Mouse (Mus musculus) C2C12 (cell line): ENCODE results near the gene Sec16a. TPM values are rescaled to one million over a fixed set of nuclear protein-coding genes. Genes with fewer than 3 reads are reported as not detected.
A peak's percentile ranks its signal among the peaks of the same experiment; 100 is the strongest.

Experiments used
- H3K27me3 ChIP-seq: one replicate; pipeline ENCODE4 v1.6.1; 2011; ENCODE audit not compliant: control insufficient read depth, insufficient read depth, insufficient read length
- H3K36me3 ChIP-seq: one replicate; pipeline ENCODE4 v1.6.1; 2011; ENCODE audit not compliant: control insufficient read depth, insufficient read depth
- H3K4me3 ChIP-seq: one replicate; pipeline ENCODE4 v1.5.1; 2011; ENCODE audit warnings: mild to moderate bottlenecking, control low read depth; ENCODE audit not compliant: poor library complexity, insufficient read depth, severe bottlenecking
- H3K79me2 ChIP-seq: one replicate; pipeline ENCODE4 v1.6.1; 2011; ENCODE audit not compliant: control insufficient read depth, insufficient read depth
- H3K79me3 ChIP-seq: one replicate; pipeline ENCODE4 v1.6.1; 2011; ENCODE audit warnings: low read depth, control low read depth
- H3ac ChIP-seq: one replicate; pipeline ENCODE3; 2011; ENCODE audit warnings: low read depth; ENCODE audit not compliant: control insufficient read depth, insufficient read length
- CEBPB ChIP-seq: IDR thresholded peaks from one replicate; pipeline ENCODE4 v1.6.1; 2011; ENCODE audit warnings: low read depth, mild to moderate bottlenecking, control low read depth, moderate library complexity
- CTCF ChIP-seq: IDR thresholded peaks from one replicate; pipeline ENCODE4 v1.5.1; 2011; ENCODE audit not compliant: control insufficient read depth, insufficient read depth, insufficient read length
- FOSL1 ChIP-seq: IDR thresholded peaks from one replicate; pipeline ENCODE4 v1.8.0; 2011; ENCODE audit warnings: mild to moderate bottlenecking, low read length; ENCODE audit not compliant: poor library complexity, insufficient read depth, severe bottlenecking
- MAX ChIP-seq: IDR thresholded peaks from one replicate; pipeline ENCODE4 v1.6.1; 2011; ENCODE audit warnings: mild to moderate bottlenecking, control low read depth
- MYOD1 ChIP-seq: IDR thresholded peaks from one replicate; pipeline ENCODE4 v1.6.1; 2011; ENCODE audit warnings: low read depth; ENCODE audit not compliant: control insufficient read depth, insufficient read length
- MYOG ChIP-seq: IDR thresholded peaks from one replicate; pipeline ENCODE4 v1.6.1; 2011; ENCODE audit not compliant: control insufficient read depth, insufficient read length; ENCODE audit errors: extremely low read depth
- USF1 ChIP-seq: IDR thresholded peaks from one replicate; pipeline ENCODE4 v1.6.1; 2011; ENCODE audit warnings: low read depth, mild to moderate bottlenecking, control low read depth, moderate library complexity
- long read RNA-seq, 2 experiments: library from polyadenylated mRNA; unstranded; transcript quantifications; one replicate each; pipeline ENCODE4 v2.0.0; 2019 to 2020
- polyA plus RNA-seq: library from polyadenylated mRNA; unstranded; fragments of >200 nt; fragmentation: generic; extraction: Trizol; gene quantifications from one replicate; pipeline ENCODE4 v1.2.1, GENCODE M21; 2012; ENCODE audit warnings: missing spikeins

Gene Sec16a
- 19.5 TPM for polyA plus RNA-seq
- long read RNA-seq, experiment 1, partial matches to known transcripts = 5 of 5 reads
- long read RNA-seq, experiment 1, other reads (novel, unspliced or antisense) = 0 of 5 reads
- long read RNA-seq, experiment 2, full-length matches to known transcripts = 2 of 21 reads
- long read RNA-seq, experiment 2, partial matches to known transcripts = 10 of 21 reads
- long read RNA-seq, experiment 2, other reads (novel, unspliced or antisense) = 9 of 21 reads

DNA sequence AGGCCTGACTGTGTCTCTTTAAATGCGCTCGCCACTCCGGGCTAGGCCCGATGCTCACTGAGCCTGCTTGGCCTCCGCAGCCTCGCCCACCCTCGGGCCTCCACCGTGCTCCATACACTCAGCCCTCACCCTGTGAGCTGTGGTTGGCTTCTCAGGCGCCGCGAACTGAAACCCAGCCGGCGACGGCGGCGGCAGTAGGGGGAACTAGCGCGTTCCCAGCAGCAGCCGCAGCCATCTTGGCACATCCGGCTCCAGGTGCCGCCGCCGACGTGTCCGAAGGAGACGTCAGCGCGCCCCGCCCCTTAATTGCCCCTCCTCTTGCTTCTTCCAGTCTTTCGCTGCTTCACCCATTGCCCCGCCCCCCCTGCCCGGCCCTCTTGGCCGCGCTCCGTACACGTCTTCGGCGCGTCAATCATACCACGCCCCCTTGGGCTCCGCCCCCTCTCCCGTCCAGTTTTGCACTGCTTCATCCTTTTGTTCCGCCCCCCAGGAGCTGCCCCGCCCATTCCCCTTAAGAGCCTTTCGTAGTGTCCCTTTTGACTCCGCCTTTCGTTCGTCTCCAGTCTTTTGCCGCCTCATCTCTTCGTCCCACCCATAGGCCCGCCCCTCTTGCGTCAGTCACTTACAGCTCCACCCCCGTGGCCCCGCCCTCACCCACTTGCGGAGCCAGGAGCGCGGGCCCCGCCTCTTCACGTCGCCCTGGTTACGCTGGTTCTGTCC lies at the start of gene Sec16a:
Gene Sec16a (minus strand): TSS at position 271 of the 720 bp plus-strand sequence.
- Histone ChIP-seq H3ac (peak within 1 kb of the TSS; percentile 94), H3K27me3 (no peaks in the 10 kb centered on the region), H3K79me2 (peaks cover 60% of the 10 kb centered on the region), H3K36me3 (peaks cover 22% of the 10 kb centered on the region), H3K79me3 (peaks cover 23% of the 10 kb centered on the region), H3K4me3 (peak within 1 kb of the TSS; percentile 96)
- no peak for TF ChIP-seq FOSL1
- no peak for TF ChIP-seq MYOG
- TF ChIP-seq USF1 = no peak
- TF ChIP-seq MYOD1 = no peak
- no peak for TF ChIP-seq CTCF
- TF ChIP-seq MAX = no peak
- no peak for TF ChIP-seq CEBPB

DNA sequence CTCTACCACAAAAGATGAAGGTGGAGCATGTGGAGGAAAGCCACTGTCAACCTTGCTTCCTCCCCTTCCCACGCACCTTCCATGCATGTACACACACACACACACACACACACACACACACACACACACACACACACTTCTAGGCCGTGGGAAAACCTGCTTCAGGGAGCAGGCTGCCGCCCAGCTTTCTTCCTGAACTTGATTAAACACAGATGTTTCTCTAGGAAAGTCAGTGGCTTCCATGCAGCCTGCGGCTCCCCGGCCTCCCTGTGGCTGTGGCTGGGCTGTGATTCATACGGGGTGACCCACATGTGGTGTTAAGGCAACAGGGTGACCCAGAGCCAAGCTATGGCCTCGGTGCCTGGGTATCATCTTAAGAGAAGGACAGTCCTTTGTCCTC lies 49.4 kb upstream of the Sec16a start:
- Histone ChIP-seq H3K36me3 (no peaks in the 10 kb centered on the region), H3ac (no peak overlapping the region), H3K27me3 (no peaks in the 10 kb centered on the region), H3K79me2 (peaks cover 37% of the 10 kb centered on the region), H3K4me3 (no peak overlapping the region), H3K79me3 (peaks cover 4% of the 10 kb centered on the region)
- no peak for TF ChIP-seq MYOD1
- TF ChIP-seq CEBPB = no peak
- TF ChIP-seq CTCF = no peak
- TF ChIP-seq MYOG = no peak
- TF ChIP-seq MAX = no peak
- TF ChIP-seq USF1 = no peak
- no peak for TF ChIP-seq FOSL1

DNA sequence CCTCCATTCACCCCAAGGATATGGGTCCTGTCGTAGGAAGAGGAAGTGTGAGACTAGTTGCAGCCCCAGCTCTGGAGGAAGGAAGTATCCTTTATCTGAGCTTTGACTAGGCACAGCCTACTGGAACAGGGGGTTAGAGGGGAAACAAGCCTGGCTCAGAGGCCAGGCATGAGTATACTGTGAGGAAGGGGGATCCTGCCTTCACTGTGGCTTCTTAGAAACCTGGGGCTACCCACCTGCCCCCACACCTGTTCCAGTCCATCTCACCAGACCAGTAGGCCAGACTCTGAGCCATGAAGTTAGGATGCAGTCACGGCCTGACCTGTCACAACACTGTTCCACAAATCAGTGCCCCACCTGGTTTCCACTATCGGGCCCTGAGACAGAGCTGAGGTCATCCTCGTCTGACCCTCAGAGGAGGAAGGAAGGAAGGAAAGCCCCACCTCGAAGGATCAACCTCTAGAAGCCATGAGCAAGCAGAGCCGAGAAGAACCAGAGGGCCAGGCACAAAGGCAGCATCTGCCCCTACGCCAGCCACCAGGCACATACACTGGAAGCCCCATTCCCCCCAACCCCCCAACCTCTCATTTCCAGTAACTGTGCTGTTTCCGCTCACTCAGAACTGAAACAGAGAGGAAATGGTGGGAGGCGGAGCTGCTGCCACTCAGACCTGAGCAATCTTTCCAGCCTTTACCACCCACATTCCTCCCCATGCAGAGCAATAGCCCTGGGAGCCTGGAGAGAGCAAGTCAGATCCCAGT lies 48.2 kb upstream of the Sec16a start:
- H3ac ChIP-seq = no peak overlapping the region
- peaks cover 2% of the 10 kb centered on the region for H3K79me3 ChIP-seq
- H3K79me2 ChIP-seq = peaks cover 37% of the 10 kb centered on the region
- no peaks in the 10 kb centered on the region for H3K27me3 ChIP-seq
- no peak for TF ChIP-seq USF1
- TF ChIP-seq MYOD1 = no peak
- TF ChIP-seq CEBPB = no peak
- TF ChIP-seq CTCF = no peak
- H3K36me3 ChIP-seq = no peaks in the 10 kb centered on the region
- H3K4me3 ChIP-seq = no peak overlapping the region

DNA sequence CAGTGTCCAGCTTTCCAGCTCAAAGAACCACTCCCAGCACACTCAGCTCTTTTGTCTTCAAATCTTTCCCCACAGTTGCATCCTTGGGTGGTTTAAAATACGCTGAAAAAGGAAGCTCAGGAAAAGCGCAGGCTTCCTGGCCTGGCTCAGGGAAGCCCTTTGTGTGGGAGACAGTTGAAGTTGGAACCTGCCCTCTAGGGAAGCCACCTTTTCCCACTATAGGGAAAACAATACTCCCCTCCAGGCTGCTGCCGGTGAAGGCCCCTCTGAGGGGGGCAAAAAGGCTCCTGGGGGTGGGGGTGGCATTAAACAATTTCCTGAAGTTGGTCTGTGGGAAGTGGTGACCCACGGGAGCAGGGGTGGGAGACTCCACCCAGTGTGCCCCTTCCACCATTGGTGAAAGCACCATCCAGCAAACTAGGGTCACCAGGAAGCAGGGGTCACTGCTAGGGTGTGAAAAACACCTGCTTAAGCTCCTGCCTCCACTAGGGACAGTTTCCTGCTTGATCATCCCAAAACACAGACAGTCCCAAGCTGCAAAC lies 45.8 kb upstream of the Sec16a start:
- TF ChIP-seq MYOD1 = no peak
- no peak for TF ChIP-seq USF1
- TF ChIP-seq MAX = no peak
- TF ChIP-seq FOSL1 = no peak
- TF ChIP-seq CEBPB = no peak
- no peak for TF ChIP-seq CTCF
- no peak for TF ChIP-seq MYOG
- H3K36me3 ChIP-seq = no peaks in the 10 kb centered on the region

DNA sequence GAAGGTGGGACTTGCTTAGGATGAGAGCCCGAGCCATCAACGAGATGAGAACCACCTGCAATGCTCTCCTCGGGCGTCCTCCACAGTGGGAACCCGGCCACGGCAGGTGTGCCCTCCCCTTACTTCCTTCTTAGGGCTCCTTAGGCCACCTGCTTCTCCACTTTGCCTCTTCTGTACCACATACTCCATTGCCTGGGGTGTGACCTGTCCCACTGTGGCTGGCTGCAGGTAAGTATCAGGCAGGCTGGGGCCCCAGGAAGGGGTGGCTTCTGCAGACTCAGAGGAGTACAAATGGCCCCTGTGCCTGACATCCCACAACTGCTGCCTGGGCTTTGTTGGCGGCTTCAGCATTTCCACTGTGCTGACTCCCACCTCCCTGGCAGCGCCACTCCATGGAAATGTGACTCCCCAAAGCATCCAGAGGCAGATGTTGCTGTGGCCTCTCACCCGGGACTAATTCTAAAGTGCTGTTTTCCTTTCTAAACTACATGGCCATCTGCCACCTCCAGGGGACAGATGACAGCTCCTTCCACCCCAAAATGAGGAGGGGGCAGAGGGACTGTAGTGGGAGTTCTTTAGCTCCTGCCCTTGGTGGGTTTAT lies 43.6 kb upstream of the Sec16a start:
- H3K79me2 ChIP-seq = peaks cover 12% of the 10 kb centered on the region

More for the DNA sequence above, 45.8 kb upstream of the Sec16a start:
- H3K4me3 ChIP-seq = no peak overlapping the region
- H3K79me3 ChIP-seq = no peaks in the 10 kb centered on the region
- no peaks in the 10 kb centered on the region for H3K27me3 ChIP-seq
- peaks cover 30% of the 10 kb centered on the region for H3K79me2 ChIP-seq
- H3ac ChIP-seq = no peak overlapping the region

More for the DNA sequence above, 43.6 kb upstream of the Sec16a start:
- no peak for TF ChIP-seq CTCF
- no peak for TF ChIP-seq MAX
- no peak for TF ChIP-seq MYOD1
- TF ChIP-seq MYOG = no peak
- Histone ChIP-seq H3K36me3 (no peaks in the 10 kb centered on the region), H3K79me3 (no peaks in the 10 kb centered on the region), H3ac (no peak overlapping the region), H3K4me3 (no peak overlapping the region), H3K27me3 (no peaks in the 10 kb centered on the region)
